Mouse (Mus musculus) lung, embryonic 16.5 days (tissue): ENCODE data around the gene Dmkn. TPM values are rescaled to one million over a fixed set of nuclear protein-coding genes. Genes with fewer than 3 reads are reported as not detected.

Experiments used
- ATAC-seq: fragments of 200-750 bp; cut with Nextera tagmentation; 2 replicates; pipeline ENCODE4 v1.8.0; 2017; ENCODE audit warnings: low read depth, mild to moderate bottlenecking, moderate library complexity
- H3K27ac ChIP-seq: fragments of 300-500 bp; sonication (generic); 2 replicates; pipeline ENCODE4 v1.5.1; 2014; ENCODE audit warnings: mild to moderate bottlenecking, control low read depth, low read length
- H3K27me3 ChIP-seq: fragments of 300-500 bp; sonication (generic); 2 replicates; pipeline ENCODE4 v1.6.1; 2014; ENCODE audit warnings: low read depth, low read length, mixed read lengths; ENCODE audit not compliant: control insufficient read depth, insufficient read depth
- H3K36me3 ChIP-seq: fragments of 300-500 bp; sonication (generic); 2 replicates; pipeline ENCODE4 v1.6.1; 2014; ENCODE audit warnings: low read length; ENCODE audit not compliant: control insufficient read depth, insufficient read depth
- H3K4me1 ChIP-seq: fragments of 300-500 bp; sonication (generic); replicated peaks from 2 replicates; pipeline ENCODE4 v1.6.1; 2014; ENCODE audit warnings: low read length, mixed read lengths; ENCODE audit not compliant: control insufficient read depth, insufficient read depth
- H3K4me2 ChIP-seq: fragments of 300-500 bp; sonication (generic); 2 replicates; pipeline ENCODE4 v1.6.1; 2014; ENCODE audit warnings: low read depth, low read length, control low read depth
- H3K4me3 ChIP-seq: fragments of 300-500 bp; sonication (generic); 2 replicates; pipeline ENCODE4 v1.5.1; 2014; ENCODE audit warnings: mild to moderate bottlenecking, low read length, control low read depth
- H3K9ac ChIP-seq: fragments of 300-500 bp; sonication (generic); 2 replicates; pipeline ENCODE4 v1.6.1; 2014; ENCODE audit warnings: low read length, control low read depth
- H3K9me3 ChIP-seq: fragments of 300-500 bp; sonication (generic); 2 replicates; pipeline ENCODE4 v1.6.1; 2016; ENCODE audit warnings: low read length; ENCODE audit not compliant: control insufficient read depth
- WGBS: fragments of 180-500 bp; shearing (Covaris S2); extraction: QIAGEN DNeasy Blood & Tissue Kit; methylation state at CpG from one replicate; pipeline ENCODE4 v1.1.7; 2014; 5-methylcytosine and 5-hydroxymethylcytosine counted together
- polyA plus RNA-seq: library from polyadenylated mRNA; unstranded; fragments of >200 nt; fragmentation: Nextera tagmentation; extraction: Ambion mirVana; gene quantifications from 2 replicates; pipeline ENCODE4 v1.2.1, GENCODE M21; 2015

Dmkn gene
- polyA plus RNA-seq, 1 experiment from 2014 or later: 12.6 TPM

DNA sequence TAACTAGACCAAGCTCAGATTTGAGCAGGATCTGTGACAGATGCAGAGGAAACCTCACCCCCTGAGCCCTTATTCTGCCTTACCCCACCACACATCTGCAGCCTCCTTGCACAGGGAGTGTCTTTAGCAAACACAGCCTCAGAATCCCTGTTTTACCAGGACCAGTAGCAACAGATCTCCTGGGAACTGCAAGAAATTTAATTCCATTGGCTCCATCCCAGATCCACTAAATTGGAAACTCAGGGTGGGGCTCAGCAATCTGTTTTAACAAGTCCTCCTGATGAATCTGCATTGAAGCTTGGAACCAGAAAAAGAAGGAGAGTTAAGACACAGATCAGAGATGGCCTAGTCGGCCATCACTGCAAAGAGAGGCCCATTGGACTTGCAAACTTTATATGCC lies 33.2 kb downstream of the Dmkn start:
- H3K9me3 ChIP-seq: peaks cover 5% of the 10 kb centered on the region; the same call in 1 of the 2 replicates
- H3K4me3 ChIP-seq: no peak overlapping the region
- 77% methylated on average over 1 of the region's 1 CpGs for WGBS
- no peak overlapping the region for H3K27ac ChIP-seq
- H3K4me1 ChIP-seq: no peaks in the 10 kb centered on the region; the same call in 1 of the 2 replicates
- H3K27me3 ChIP-seq: no peaks in the 10 kb centered on the region
- ATAC-seq: no peak
- no peaks in the 10 kb centered on the region for H3K36me3 ChIP-seq
- H3K4me2 ChIP-seq: no peak overlapping the region
- H3K9ac ChIP-seq: no peak overlapping the region

DNA sequence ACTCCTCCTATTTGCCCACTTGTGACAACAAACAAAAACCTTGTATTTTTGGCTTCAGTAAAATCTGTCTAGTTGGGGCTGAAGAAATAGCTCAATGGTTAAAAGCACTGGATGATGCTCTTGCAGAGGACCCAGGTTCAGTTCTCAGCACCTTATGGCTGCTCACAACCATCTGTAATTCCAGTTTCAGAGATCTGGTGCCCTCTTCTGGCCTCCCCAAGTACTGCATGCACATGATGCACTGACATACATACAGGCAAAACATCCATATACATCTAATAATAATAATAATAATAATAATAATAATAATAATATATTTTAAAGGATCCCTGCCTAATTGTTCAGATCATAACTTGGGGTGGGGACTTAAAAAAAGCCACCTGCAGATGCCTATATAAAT lies 37.1 kb downstream of the Dmkn start:
- Histone ChIP-seq H3K4me3 (no peak overlapping the region), H3K4me2 (no peak overlapping the region), H3K9ac (no peak overlapping the region), H3K27ac (no peak overlapping the region), H3K27me3 (no peaks in the 10 kb centered on the region), H3K9me3 (peaks cover 5% of the 10 kb centered on the region; the same call in 1 of the 2 replicates), H3K36me3 (no peaks in the 10 kb centered on the region), H3K4me1 (no peaks in the 10 kb centered on the region)
- ATAC-seq: no peak

DNA sequence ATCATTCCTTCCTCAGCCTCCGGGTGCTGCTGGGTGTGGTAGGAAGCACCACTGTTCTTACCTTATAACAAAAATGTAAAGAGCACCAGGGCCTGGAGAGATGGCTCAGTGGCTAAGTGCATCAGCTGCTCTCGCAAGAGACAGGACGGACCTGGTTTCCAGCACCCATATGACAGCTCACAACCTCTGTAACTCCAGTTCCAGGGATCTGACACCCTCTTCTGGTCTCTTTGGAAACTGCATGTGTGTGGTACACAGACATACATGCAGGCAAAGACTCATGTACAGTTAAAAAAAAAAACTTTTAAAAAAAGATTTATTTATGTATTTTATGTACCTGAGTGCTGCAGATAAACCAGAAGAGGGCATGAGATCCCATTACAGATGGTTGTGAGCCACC lies 39.7 kb downstream of the Dmkn start:
- no peak for ATAC-seq
- Histone ChIP-seq H3K9ac (no peak overlapping the region), H3K27ac (no peak overlapping the region; the same call in 1 of the 2 replicates), H3K4me1 (no peaks in the 10 kb centered on the region), H3K9me3 (peaks cover 5% of the 10 kb centered on the region; the same call in 1 of the 2 replicates), H3K36me3 (no peaks in the 10 kb centered on the region), H3K27me3 (no peaks in the 10 kb centered on the region), H3K4me2 (no peak overlapping the region), H3K4me3 (no peak overlapping the region)
- 93% methylated on average over 3 of the region's 3 CpGs for WGBS

DNA sequence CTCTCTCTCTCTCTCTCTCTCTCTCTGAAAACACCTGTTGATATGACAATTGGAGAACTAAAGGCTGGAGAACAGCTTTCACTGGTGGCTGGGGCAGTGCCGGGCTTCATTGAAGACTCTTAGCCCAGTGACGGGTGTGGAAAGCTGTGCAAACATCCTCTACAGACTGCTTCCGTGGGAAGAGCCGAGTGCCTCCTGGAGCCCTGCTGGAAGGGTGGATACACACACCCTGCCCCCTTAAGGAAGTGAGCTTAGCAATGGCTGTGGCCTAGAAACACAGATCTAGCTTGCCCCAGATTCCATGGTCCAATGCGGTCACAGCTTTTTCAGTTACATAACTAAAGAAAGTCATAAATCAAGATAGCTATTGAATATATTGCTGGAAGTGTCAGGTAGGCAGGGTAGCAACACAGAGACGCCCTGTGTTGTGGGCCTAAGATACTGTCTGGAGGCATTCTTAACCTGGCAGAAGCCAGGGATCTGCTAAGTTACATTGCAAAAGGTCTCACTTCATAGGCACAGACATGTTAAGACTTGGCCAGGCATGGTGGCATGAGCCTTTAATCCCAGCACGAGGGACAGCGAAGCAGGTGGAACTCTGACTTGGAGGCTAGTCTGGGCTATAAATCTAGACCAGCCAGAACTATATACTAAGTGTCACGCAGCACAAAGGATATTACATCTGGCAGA lies 40.6 kb downstream of the Dmkn start:
- Histone ChIP-seq H3K27ac (peak overlapping the region; percentile 41), H3K36me3 (no peaks in the 10 kb centered on the region)

DNA sequence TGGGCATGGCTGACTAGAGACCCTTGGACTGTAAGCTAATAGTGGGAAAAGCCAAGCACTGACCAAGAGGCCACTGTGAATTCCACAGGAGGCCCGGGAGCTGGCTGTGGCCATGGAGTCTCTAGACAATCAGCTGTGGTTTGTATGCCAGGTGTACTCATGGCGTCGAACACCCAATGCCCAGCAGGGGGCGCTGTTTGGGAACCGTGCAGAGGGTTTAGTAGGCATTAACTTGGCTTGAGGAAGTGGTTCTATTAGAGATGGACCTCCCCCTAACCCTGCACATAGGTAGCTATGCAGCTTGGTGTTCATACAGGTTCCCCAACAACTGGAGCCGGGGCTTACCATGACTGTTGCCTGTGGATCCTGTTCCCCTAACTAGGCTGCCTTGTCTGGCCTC lies 42.4 kb downstream of the Dmkn start:
- no peak for ATAC-seq
- Histone ChIP-seq H3K9me3 (no peaks in the 10 kb centered on the region; the same call in 1 of the 2 replicates), H3K27me3 (no peaks in the 10 kb centered on the region), H3K9ac (no peak overlapping the region), H3K36me3 (no peaks in the 10 kb centered on the region), H3K4me2 (no peak overlapping the region), H3K4me3 (no peak overlapping the region), H3K27ac (no peak overlapping the region), H3K4me1 (no peaks in the 10 kb centered on the region)
- WGBS: 43% methylated on average over 6 of the region's 6 CpGs

More for the DNA sequence above, 40.6 kb downstream of the Dmkn start:
- H3K4me2 ChIP-seq: no peak overlapping the region
- H3K4me1 ChIP-seq: no peaks in the 10 kb centered on the region
- H3K9me3 ChIP-seq: peaks cover 5% of the 10 kb centered on the region; the same call in 1 of the 2 replicates
- ATAC-seq: peak; percentile 90
- no peaks in the 10 kb centered on the region for H3K27me3 ChIP-seq
- no peak overlapping the region for H3K9ac ChIP-seq
- no peak overlapping the region for H3K4me3 ChIP-seq
- WGBS: 63% methylated on average over 9 of the region's 9 CpGs

DNA sequence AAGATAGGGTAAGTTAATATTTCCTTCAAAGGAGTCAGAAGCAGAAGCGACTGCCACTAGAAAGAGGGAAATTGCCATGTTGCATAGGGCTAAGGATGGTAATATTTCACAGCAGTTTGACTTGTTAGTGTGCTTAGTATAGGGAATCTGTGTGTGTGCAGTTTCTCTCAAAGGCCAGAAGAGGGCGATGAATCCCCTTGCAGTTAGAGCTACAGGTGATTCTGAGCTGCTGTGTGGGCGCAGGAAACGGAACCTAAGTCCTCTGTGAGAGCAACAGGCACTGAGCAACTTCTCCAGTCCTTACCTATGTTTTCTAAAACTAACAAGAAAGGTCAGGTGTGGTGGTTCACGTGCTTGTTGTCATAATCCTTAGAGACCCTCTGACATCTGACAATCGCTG lies 46.8 kb downstream of the Dmkn start:
- Histone ChIP-seq H3K4me2 (no peak overlapping the region), H3K9me3 (no peaks in the 10 kb centered on the region; the same call in 1 of the 2 replicates), H3K4me3 (no peak overlapping the region), H3K4me1 (no peaks in the 10 kb centered on the region; the same call in 1 of the 2 replicates), H3K36me3 (no peaks in the 10 kb centered on the region), H3K9ac (no peak overlapping the region), H3K27me3 (no peaks in the 10 kb centered on the region), H3K27ac (no peak overlapping the region)
- 58% methylated on average over 6 of the region's 6 CpGs for WGBS
- ATAC-seq: no peak

DNA sequence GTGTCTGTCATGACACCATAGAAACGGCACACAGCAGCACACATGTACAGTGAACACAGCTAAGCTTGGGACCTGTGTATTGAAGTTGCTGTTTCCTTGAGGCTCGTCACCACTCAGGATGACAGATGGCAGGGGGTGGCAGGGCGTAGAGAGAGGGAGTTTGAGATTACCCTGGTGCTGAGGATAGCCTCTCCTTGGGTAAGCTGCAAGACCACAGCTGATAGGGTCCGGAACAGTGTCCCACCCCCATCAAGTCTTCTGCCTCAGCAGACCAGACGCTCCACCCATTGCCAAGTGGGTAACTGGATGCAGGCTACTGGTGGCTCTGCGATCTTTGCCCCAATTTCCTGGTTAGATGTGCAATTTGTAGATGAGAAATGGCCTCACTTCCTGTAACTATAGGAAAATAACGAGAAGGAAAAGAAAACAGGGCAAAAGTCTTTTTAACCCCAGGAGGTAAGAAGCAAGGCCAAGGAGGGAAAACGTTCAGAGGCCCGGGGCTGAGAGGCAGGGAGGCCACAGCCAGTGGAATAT lies 48.3 kb downstream of the Dmkn start:
- H3K9me3 ChIP-seq: no peaks in the 10 kb centered on the region
- no peaks in the 10 kb centered on the region for H3K27me3 ChIP-seq
- WGBS: 41% methylated on average over 9 of the region's 9 CpGs
- H3K4me1 ChIP-seq: no peaks in the 10 kb centered on the region; the same call in 1 of the 2 replicates
- no peak overlapping the region for H3K4me3 ChIP-seq
- no peak overlapping the region for H3K9ac ChIP-seq
- no peak overlapping the region for H3K27ac ChIP-seq
- no peaks in the 10 kb centered on the region for H3K36me3 ChIP-seq
- no peak overlapping the region for H3K4me2 ChIP-seq
- ATAC-seq: no peak

DNA sequence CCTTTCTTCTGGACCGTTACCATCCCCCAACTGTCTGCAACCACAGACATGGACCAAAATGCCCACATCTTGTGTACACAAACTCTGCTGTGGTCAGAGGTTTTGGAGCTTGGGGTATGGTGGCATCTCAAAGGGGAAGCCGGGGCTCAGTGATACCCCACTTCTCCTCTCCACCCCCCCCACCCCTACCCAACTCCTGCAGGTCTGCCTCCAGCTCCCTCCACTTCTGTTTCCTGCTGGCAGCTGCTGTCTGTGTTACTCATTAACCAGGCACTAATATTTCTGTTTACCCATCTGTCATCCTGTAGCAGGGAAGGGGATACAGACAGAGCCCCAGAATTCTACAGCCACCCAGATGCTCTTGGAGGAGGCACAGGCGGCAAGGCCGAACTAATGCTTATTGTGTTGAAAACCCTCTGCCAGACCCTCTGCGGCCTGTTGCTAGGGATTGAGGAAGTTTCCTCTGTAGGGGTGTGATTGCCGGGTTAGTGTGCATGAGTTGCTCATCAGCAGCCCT lies 48.8 kb downstream of the Dmkn start:
- no peak overlapping the region for H3K4me2 ChIP-seq
- no peak overlapping the region for H3K4me3 ChIP-seq
- ATAC-seq: 0 out of 2 replicates have a peak, but pooled peaks have one; percentile 15
- no peaks in the 10 kb centered on the region for H3K9me3 ChIP-seq
- 61% methylated on average over 6 of the region's 6 CpGs for WGBS
- H3K27ac ChIP-seq: no peak overlapping the region
- H3K4me1 ChIP-seq: no peaks in the 10 kb centered on the region; the same call in 1 of the 2 replicates
- no peaks in the 10 kb centered on the region for H3K27me3 ChIP-seq
- H3K9ac ChIP-seq: no peak overlapping the region
- H3K36me3 ChIP-seq: no peaks in the 10 kb centered on the region

DNA sequence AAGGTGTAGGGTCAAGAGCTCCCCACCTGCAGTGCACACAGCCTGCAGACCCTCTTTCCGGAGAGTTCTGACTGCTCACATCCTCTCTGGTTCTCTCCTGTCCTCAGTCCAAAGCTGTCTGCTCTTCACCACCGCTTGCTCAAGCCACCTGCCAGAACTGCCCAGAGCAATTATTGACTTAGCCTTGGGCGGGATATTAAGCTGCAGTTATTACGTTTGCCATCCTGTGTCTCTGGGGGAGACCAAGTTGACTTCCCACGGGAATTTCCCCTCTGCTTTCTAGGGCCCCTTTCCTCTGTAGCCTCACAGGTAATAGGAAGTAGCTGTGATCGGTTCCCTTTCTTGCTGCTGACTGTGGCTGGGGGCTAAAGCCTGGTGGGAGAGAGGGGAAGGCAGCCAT lies 56.6 kb downstream of the Dmkn start:
- WGBS: 40% methylated on average over 6 of the region's 6 CpGs
- H3K27ac ChIP-seq: no peak overlapping the region

More for the DNA sequence above, 56.6 kb downstream of the Dmkn start:
- 0 out of 2 replicates have a peak, but pooled peaks cover 2% of the 10 kb centered on the region for H3K4me1 ChIP-seq
- H3K36me3 ChIP-seq: no peaks in the 10 kb centered on the region
- no peak overlapping the region for H3K4me2 ChIP-seq
- peak; percentile 34; the same call in 1 of the 2 replicates for ATAC-seq
- H3K9ac ChIP-seq: no peak overlapping the region
- H3K9me3 ChIP-seq: no peaks in the 10 kb centered on the region
- no peaks in the 10 kb centered on the region for H3K27me3 ChIP-seq
- no peak overlapping the region for H3K4me3 ChIP-seq
